Mouse (Mus musculus): ENCODE results near the gene Aim2. TPM values are rescaled to one million over a fixed set of nuclear protein-coding genes. Genes with fewer than 3 reads are reported as not detected.

Gene Aim2
- 44.3 and 65.2 TPM in 2 replicates for total RNA-seq (2023)

GRCm38 (mm10) chr1:173350372-173350957 is at the start of gene Aim2:
Gene Aim2 (plus strand): TSS chr1:173350879.

GRCm38 (mm10) chr1:173333312-173334253 is 17.1 kb upstream of the Aim2 start, which contains the start of gene Ackr1:
Gene Ackr1 (minus strand): TSS chr1:173333750.

GRCm38 (mm10) chr1:173367356-173368046 is 16.8 kb downstream of the Aim2 start, which contains the start of gene Cadm3:
Gene Cadm3 (minus strand): TSS chr1:173367695.

GRCm38 (mm10) chr1:173490812-173491480 is 140.3 kb downstream of the Aim2 start, which contains the start of gene Ifi206:
Gene Ifi206 (minus strand): TSS chr1:173491041.

Other genes starting within 250 kb of the Aim2 start
- gene Olfr1408, start 213.5 kb upstream of the Aim2 start, total RNA-seq (2023), result not detected in 2 replicates
- not detected in 2 replicates for gene Olfr1406, start 160.2 kb upstream of the Aim2 start, total RNA-seq (2023)
- not detected in 2 replicates for gene Olfr218, start 153.1 kb upstream of the Aim2 start, total RNA-seq (2023)
- not detected in 2 replicates for gene Olfr1404, start 138.5 kb upstream of the Aim2 start, total RNA-seq (2023)
- gene Fcer1a, start 123.7 kb upstream of the Aim2 start, total RNA-seq (2023), result 2.0 and 2.6 TPM in 2 replicates
- gene Olfr418, start 84.9 kb upstream of the Aim2 start, total RNA-seq (2023), result not detected in 2 replicates
- gene Mptx2, start 73.1 kb upstream of the Aim2 start, total RNA-seq (2023), result not detected in 2 replicates
- not detected in 2 replicates for gene Ackr1, start 17.1 kb upstream of the Aim2 start, total RNA-seq (2023)
- gene Cadm3, start 16.8 kb downstream of the Aim2 start, total RNA-seq (2023), result 0.75 and 0.82 TPM in 2 replicates
- gene Ifi206, start 140.2 kb downstream of the Aim2 start, total RNA-seq (2023), result 0.66 and 3.1 TPM in 2 replicates
- gene Ifi214, start 185.1 kb downstream of the Aim2 start, total RNA-seq (2023), result 0.16 TPM in 1 of 2 replicates, not detected in the other
- gene Ifi213, start 248.4 kb downstream of the Aim2 start, total RNA-seq (2023), result 2.6 and 5.1 TPM in 2 replicates